Mouse (Mus musculus) kidney, embryonic 15.5 days (tissue): Measurements from ENCODE around the gene Ildr2. TPM values are rescaled to one million over a fixed set of nuclear protein-coding genes. Genes with fewer than 3 reads are reported as not detected.

Source experiments
- ATAC-seq: fragments of 200-750 bp; cut with Nextera tagmentation; replicated peaks from 2 replicates; pipeline ENCODE4 v1.8.0; 2017; ENCODE audit warnings: moderate TSS enrichment; ENCODE audit not compliant: low FRiP score
- H3K27ac ChIP-seq: fragments of 300-500 bp; sonication (generic); 2 replicates; pipeline ENCODE4 v1.5.1; 2015; ENCODE audit warnings: mild to moderate bottlenecking, inconsistent platforms
- H3K27me3 ChIP-seq: fragments of 300-500 bp; sonication (generic); 2 replicates; pipeline ENCODE4 v1.6.1; 2015; ENCODE audit warnings: inconsistent platforms
- H3K36me3 ChIP-seq: fragments of 300-500 bp; sonication (generic); 2 replicates; pipeline ENCODE4 v1.6.1; 2015; ENCODE audit warnings: inconsistent platforms
- H3K4me1 ChIP-seq: fragments of 300-500 bp; sonication (generic); 2 replicates; pipeline ENCODE4 v1.6.1; 2015; ENCODE audit warnings: inconsistent platforms
- H3K4me2 ChIP-seq: fragments of 300-500 bp; sonication (generic); 2 replicates; pipeline ENCODE4 v1.6.1; 2015; ENCODE audit warnings: moderate library complexity, mild to moderate bottlenecking, inconsistent platforms
- H3K4me3 ChIP-seq: fragments of 300-500 bp; sonication (generic); replicated peaks from 2 replicates; pipeline ENCODE4 v1.5.1; 2015; ENCODE audit warnings: mild to moderate bottlenecking, inconsistent platforms
- H3K9ac ChIP-seq: fragments of 300-500 bp; sonication (generic); 2 replicates; pipeline ENCODE4 v1.6.1; 2015; ENCODE audit warnings: mild to moderate bottlenecking, inconsistent platforms
- H3K9me3 ChIP-seq: fragments of 300-500 bp; sonication (generic); replicated peaks from 2 replicates; pipeline ENCODE4 v1.6.1; 2016; ENCODE audit warnings: inconsistent platforms
- WGBS: fragments of 180-500 bp; shearing (Covaris S2); methylation state at CpG from one replicate; pipeline ENCODE4 v1.1.7; 2015; ENCODE audit warnings: mixed read lengths; 5-methylcytosine and 5-hydroxymethylcytosine counted together
- polyA plus RNA-seq: library from polyadenylated mRNA; unstranded; fragments of >200 nt; fragmentation: Nextera tagmentation; extraction: Ambion mirVana; gene quantifications from 2 replicates; pipeline ENCODE4 v1.2.1, GENCODE M21; 2015

Ildr2 gene
- polyA plus RNA-seq, 1 experiment from 2014 or later: 1.7 TPM

GRCm38 (mm10) chr1:166345602-166346001 lies 91.7 kb downstream of the Ildr2 start:
- Histone ChIP-seq H3K9ac (no peak overlapping the region), H3K4me1 (no peaks in the 10 kb centered on the region), H3K4me3 (no peak overlapping the region), H3K9me3 (no peaks in the 10 kb centered on the region), H3K27ac (no peak overlapping the region), H3K4me2 (no peak overlapping the region), H3K36me3 (no peaks in the 10 kb centered on the region), H3K27me3 (no peaks in the 10 kb centered on the region)
- ATAC-seq: no peak
- 91% methylated on average over 6 of the region's 6 CpGs for WGBS

GRCm38 (mm10) chr1:166346906-166347305 lies 93.0 kb downstream of the Ildr2 start:
- Histone ChIP-seq H3K4me2 (no peak overlapping the region), H3K9me3 (no peaks in the 10 kb centered on the region), H3K36me3 (no peaks in the 10 kb centered on the region), H3K4me3 (no peak overlapping the region), H3K4me1 (no peaks in the 10 kb centered on the region), H3K27ac (no peak overlapping the region), H3K27me3 (no peaks in the 10 kb centered on the region), H3K9ac (no peak overlapping the region)
- ATAC-seq: no peak
- 76% methylated on average over 3 of the region's 3 CpGs for WGBS

GRCm38 (mm10) chr1:166349341-166349740 lies 95.4 kb downstream of the Ildr2 start:
- Histone ChIP-seq H3K4me2 (no peak overlapping the region), H3K9me3 (no peaks in the 10 kb centered on the region), H3K4me3 (no peak overlapping the region), H3K9ac (no peak overlapping the region), H3K27ac (no peak overlapping the region), H3K36me3 (no peaks in the 10 kb centered on the region), H3K27me3 (no peaks in the 10 kb centered on the region), H3K4me1 (no peaks in the 10 kb centered on the region)
- no peak for ATAC-seq
- 61% methylated on average over 3 of the region's 3 CpGs for WGBS

DNA sequence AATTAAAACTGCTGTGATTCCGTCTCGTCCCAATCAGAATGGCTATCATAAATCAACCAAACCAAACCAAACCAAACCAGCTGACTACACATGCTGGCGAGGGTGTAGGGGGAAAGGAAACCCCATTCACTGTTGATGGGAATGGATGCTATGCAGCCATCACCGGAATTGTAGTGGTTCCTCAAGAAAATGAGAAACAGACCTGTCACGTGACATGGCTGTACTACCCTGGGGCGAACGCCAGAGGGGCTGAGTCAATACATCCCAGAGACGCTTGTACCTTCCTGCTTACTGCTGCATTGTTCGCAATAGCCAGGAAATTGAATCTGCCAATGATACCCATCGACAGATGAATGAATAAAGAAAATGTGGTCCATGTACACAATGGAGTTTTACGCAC lies 95.8 kb downstream of the Ildr2 start:
- H3K4me1 ChIP-seq: no peaks in the 10 kb centered on the region
- H3K27me3 ChIP-seq: no peaks in the 10 kb centered on the region
- H3K36me3 ChIP-seq: no peaks in the 10 kb centered on the region
- H3K27ac ChIP-seq: no peak overlapping the region
- no peak overlapping the region for H3K4me2 ChIP-seq
- ATAC-seq: no peak
- WGBS: 72% methylated on average over 11 of the region's 11 CpGs
- no peak overlapping the region for H3K9ac ChIP-seq
- no peaks in the 10 kb centered on the region for H3K9me3 ChIP-seq
- no peak overlapping the region for H3K4me3 ChIP-seq

- no peaks in the 10 kb centered on the region for H3K36me3 ChIP-seq
- ATAC-seq: peak; percentile 88
- no peak overlapping the region for H3K27ac ChIP-seq
- 20% methylated on average over 14 of the region's 14 CpGs for WGBS
- H3K27me3 ChIP-seq: no peaks in the 10 kb centered on the region
- H3K4me3 ChIP-seq: no peak overlapping the region
- no peak overlapping the region for H3K9ac ChIP-seq
- no peaks in the 10 kb centered on the region for H3K4me1 ChIP-seq
- no peak overlapping the region for H3K4me2 ChIP-seq
- H3K9me3 ChIP-seq: no peaks in the 10 kb centered on the region
Observed at GRCm38 (mm10) chr1:166360157-166360855, 106.4 kb downstream of the Ildr2 start.

GRCm38 (mm10) chr1:166360896-166361295 lies 107.0 kb downstream of the Ildr2 start:
- Histone ChIP-seq H3K36me3 (no peaks in the 10 kb centered on the region), H3K4me1 (no peaks in the 10 kb centered on the region), H3K9ac (no peak overlapping the region), H3K4me3 (no peak overlapping the region), H3K27me3 (no peaks in the 10 kb centered on the region), H3K9me3 (no peaks in the 10 kb centered on the region), H3K4me2 (no peak overlapping the region), H3K27ac (no peak overlapping the region)
- no peak for ATAC-seq
- WGBS: 59% methylated on average over 5 of the region's 5 CpGs

DNA sequence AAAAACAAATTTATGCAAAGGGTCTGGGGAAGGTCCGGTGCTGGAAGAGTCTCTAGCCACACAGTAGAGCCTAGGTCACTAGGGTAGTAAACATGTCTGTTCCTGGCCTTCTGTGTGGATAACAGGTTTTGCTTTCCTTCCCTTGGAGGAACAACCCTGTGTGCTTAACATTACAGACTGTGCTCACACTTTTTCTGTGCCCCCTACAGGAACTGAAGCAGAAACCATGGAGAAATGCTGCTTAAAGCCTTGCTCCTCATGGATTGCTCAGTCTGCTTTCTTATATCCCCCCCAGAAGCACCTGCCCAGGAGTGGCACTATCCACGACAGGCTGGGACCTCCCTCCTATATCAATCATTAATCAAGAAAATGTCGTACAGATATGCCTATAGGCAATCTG lies 107.9 kb downstream of the Ildr2 start:
- no peaks in the 10 kb centered on the region for H3K9me3 ChIP-seq
- no peak for ATAC-seq
- no peak overlapping the region for H3K9ac ChIP-seq
- no peak overlapping the region for H3K4me2 ChIP-seq
- no peaks in the 10 kb centered on the region for H3K4me1 ChIP-seq
- H3K27me3 ChIP-seq: no peaks in the 10 kb centered on the region
- H3K27ac ChIP-seq: no peak overlapping the region
- WGBS: 62% methylated on average over 3 of the region's 3 CpGs
- no peak overlapping the region for H3K4me3 ChIP-seq
- no peaks in the 10 kb centered on the region for H3K36me3 ChIP-seq

- H3K4me3 ChIP-seq: no peak overlapping the region
- no peaks in the 10 kb centered on the region for H3K9me3 ChIP-seq
- H3K4me2 ChIP-seq: no peak overlapping the region
- 70% methylated on average over 3 of the region's 3 CpGs for WGBS
- H3K36me3 ChIP-seq: no peaks in the 10 kb centered on the region
- H3K27me3 ChIP-seq: no peaks in the 10 kb centered on the region
- no peak overlapping the region for H3K9ac ChIP-seq
- ATAC-seq: no peak
- no peak overlapping the region for H3K27ac ChIP-seq
- no peaks in the 10 kb centered on the region for H3K4me1 ChIP-seq
Observed at GRCm38 (mm10) chr1:166362659-166363058, 108.7 kb downstream of the Ildr2 start.

DNA sequence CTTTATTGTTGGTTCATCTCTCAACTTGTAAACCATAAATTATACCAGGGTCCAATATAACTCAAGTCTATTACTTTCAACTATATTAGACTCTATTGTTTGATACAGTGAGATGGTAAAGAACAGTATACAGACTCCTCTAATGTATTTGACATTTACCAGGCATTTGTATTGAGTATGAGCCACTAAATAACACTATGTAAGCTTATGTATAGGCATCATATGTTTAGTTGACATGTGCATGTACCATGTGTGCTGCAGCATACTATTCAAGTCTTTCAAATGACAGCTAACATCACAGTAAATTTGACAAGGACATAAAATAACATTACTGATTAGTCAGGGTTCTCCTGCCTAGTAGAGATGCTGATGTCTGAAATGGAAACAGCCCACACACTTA lies 109.2 kb downstream of the Ildr2 start:
- Histone ChIP-seq H3K36me3 (no peaks in the 10 kb centered on the region), H3K4me1 (no peaks in the 10 kb centered on the region), H3K9me3 (no peaks in the 10 kb centered on the region), H3K4me2 (no peak overlapping the region), H3K27ac (no peak overlapping the region), H3K4me3 (no peak overlapping the region), H3K9ac (no peak overlapping the region), H3K27me3 (no peaks in the 10 kb centered on the region)
- no peak for ATAC-seq

Other genes with a start within 250 kb of the Ildr2 start
- 1.0 and 1.3 TPM in 2 replicates for gene Dusp27, start 126.2 kb upstream of the Ildr2 start, polyA plus RNA-seq
- 0.70 and 2.4 TPM in 2 replicates for gene Gpa33, start 123.9 kb upstream of the Ildr2 start, polyA plus RNA-seq
- gene Mael, start 15.4 kb upstream of the Ildr2 start, polyA plus RNA-seq: 0.19 TPM in 1 of 2 replicates, not detected in the other
- 57.6 and 58.3 TPM in 2 replicates for gene Tada1, start 125.0 kb downstream of the Ildr2 start, polyA plus RNA-seq
- 14.7 and 14.8 TPM in 2 replicates for gene Pogk, start 155.7 kb downstream of the Ildr2 start, polyA plus RNA-seq
- gene Gm4846, start 243.4 kb downstream of the Ildr2 start, polyA plus RNA-seq: not detected in 2 replicates